Mouse (Mus musculus): ENCODE measurements around the gene Sema3g. TPM values are rescaled to one million over a fixed set of nuclear protein-coding genes. Genes with fewer than 3 reads are reported as not detected.

Gene Sema3g
- total and polyA plus RNA-seq, 2 experiments from 2014 or later = 0.90 to 12.7 TPM

DNA sequence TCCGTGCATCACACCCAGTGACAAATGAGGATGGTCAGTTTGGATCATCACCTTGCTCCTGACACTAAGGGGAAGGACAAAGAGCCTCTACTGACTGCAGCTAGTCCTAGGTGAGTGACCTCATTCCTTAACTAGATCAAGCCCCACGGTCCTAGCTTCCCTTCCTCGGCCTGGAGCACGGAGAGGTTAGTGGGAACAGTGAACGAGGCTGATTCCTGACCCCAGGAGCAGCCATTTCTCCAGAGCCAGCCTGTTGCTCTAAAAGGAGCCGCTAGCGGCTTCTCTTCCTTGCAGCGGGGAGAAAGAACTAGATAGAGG, 12.5 kb upstream of the Sema3g start:
- ATAC-seq (ENCODE audit: insufficient read depth, low read depth) = no peak
- no peaks in the 10 kb centered on the region for H3K27me3 ChIP-seq (ENCODE audit: control insufficient read depth, insufficient read depth, low read length)
- no peaks in the 10 kb centered on the region for H3K9me3 ChIP-seq (replicated peaks; ENCODE audit: control insufficient read depth, low read length)
- 5% methylated on average over 8 of the region's 8 CpGs for WGBS
- H3K4me2 ChIP-seq (ENCODE audit: low read depth, low read length) = peak overlapping the region; percentile 87
- TF ChIP-seq CTCF (IDR thresholded peaks at IDR 0.05; ENCODE audit: low read depth) = no peak
- TF ChIP-seq EP300 (IDR thresholded peaks at IDR 0.05; ENCODE audit: low read depth) = no peak
- DNase-seq (ENCODE audit: low spot score) = no peak
- H3K9ac ChIP-seq (replicated peaks; ENCODE audit: low read depth, low read length) = peak overlapping the region; percentile 90
- H3K4me1 ChIP-seq (ENCODE audit: control insufficient read depth, insufficient read depth) = peaks cover 25% of the 10 kb centered on the region
- H3K36me3 ChIP-seq (replicated peaks; ENCODE audit: control insufficient read depth, insufficient read depth, low read length) = peaks cover 47% of the 10 kb centered on the region
- H3K27ac ChIP-seq (ENCODE audit: low read depth) = peak overlapping the region; percentile 98
- peak overlapping the region; percentile 76 for H3K4me3 ChIP-seq (ENCODE audit: low read depth, low read length)

DNA sequence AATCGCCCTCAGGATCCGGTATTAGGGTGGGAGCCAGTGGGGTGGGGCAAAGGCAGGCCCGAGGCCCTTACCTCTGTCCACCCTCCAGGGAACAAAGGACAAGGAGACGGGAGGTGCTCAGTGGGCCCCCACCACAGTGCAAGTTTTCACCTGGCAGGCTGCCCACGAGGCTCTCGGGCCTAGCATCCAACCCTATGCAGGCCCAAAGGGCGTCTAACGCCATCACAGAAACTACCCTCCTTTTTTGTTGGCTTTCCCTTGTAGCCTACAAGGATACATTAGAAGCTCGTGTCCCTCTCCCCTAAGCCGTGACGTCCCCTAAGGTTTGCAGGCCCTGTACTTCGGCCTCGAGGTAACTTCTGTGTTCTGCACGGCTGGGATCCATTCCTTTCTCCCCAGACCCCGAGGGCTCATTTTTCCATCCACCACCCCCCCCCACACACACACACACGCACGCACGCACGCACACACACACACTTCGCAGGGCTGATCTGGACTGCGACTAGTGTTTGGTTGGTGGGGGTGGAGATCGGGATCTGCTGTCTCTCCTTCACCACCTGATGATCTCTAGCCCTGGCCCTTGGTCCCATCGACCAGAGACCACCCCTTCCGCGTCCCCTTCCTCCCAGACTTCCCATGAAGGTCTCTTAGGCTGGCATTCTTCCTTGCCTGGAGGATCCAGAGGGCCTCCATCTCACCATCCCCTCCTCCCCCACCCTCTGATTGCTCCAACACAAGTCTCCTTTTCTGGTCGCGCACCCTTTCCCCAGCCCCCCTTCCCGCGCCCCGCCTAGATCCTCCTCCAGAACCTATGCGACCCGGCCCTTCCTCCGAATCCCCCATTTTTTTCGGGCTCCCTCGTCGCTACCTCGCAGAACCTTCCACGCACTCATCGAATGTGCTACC, 11.8 kb upstream of the Sema3g start:
- Histone ChIP-seq H3K36me3 (replicated peaks; ENCODE audit: control insufficient read depth, insufficient read depth, low read length) (peaks cover 45% of the 10 kb centered on the region), H3K9me3 (replicated peaks; ENCODE audit: control insufficient read depth, low read length) (no peaks in the 10 kb centered on the region), H3K4me3 (ENCODE audit: low read depth, low read length) (peak overlapping the region; percentile 76), H3K4me1 (ENCODE audit: control insufficient read depth, insufficient read depth) (peaks cover 25% of the 10 kb centered on the region), H3K27me3 (ENCODE audit: control insufficient read depth, insufficient read depth, low read length) (no peaks in the 10 kb centered on the region), H3K27ac (ENCODE audit: low read depth) (peak overlapping the region; percentile 98), H3K4me2 (ENCODE audit: low read depth, low read length) (peak overlapping the region; percentile 87), H3K9ac (replicated peaks; ENCODE audit: low read depth, low read length) (peak overlapping the region; percentile 90)
- 0% methylated on average over 39 of the region's 39 CpGs for WGBS
- ATAC-seq (ENCODE audit: insufficient read depth, low read depth) (peak; percentile 2), DNase-seq (ENCODE audit: low spot score) (no peak)
- TF ChIP-seq EP300 (IDR thresholded peaks at IDR 0.05; ENCODE audit: low read depth) (no peak), CTCF (IDR thresholded peaks at IDR 0.05; ENCODE audit: low read depth) (no peak)

DNA sequence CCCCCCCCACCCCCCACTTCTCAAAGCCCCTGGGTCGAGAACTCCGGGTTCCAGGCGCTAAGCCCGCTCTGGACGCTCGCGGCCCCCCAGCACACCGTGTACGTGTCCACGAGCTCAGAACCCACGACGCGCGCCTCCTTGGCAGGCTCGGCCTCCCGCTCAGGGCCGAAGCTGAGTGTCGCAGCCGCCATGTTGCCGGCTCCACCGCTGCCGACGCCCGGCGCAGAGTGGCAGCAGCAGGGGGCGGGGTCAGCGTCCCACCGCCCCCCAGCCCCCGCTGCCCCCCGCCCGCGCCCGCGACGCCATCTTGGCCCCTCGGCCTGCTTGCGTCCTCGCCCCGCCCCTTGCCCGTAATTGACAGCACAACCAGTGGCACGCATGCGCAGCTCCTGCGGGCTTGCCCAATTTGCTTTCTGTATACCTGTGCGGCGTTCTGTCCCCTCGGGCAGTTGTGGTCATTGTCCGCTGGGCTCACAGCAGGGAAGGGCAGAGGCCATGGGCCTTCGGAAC, 11.1 kb upstream of the Sema3g start:
- ATAC-seq (ENCODE audit: insufficient read depth, low read depth) (peak; percentile 30), DNase-seq (ENCODE audit: low spot score) (peak; percentile 95)
- TF ChIP-seq EP300 (IDR thresholded peaks at IDR 0.05; ENCODE audit: low read depth) (0 out of 2 replicates have a peak, but pooled peaks have one; percentile 13), CTCF (IDR thresholded peaks at IDR 0.05; ENCODE audit: low read depth) (no peak)
- Histone ChIP-seq H3K27me3 (ENCODE audit: control insufficient read depth, insufficient read depth, low read length) (no peaks in the 10 kb centered on the region), H3K9ac (replicated peaks; ENCODE audit: low read depth, low read length) (peak overlapping the region; percentile 90), H3K4me2 (ENCODE audit: low read depth, low read length) (peak overlapping the region; percentile 87), H3K4me1 (ENCODE audit: control insufficient read depth, insufficient read depth) (peaks cover 25% of the 10 kb centered on the region), H3K36me3 (replicated peaks; ENCODE audit: control insufficient read depth, insufficient read depth, low read length) (peaks cover 43% of the 10 kb centered on the region), H3K4me3 (ENCODE audit: low read depth, low read length) (peak overlapping the region; percentile 76), H3K27ac (ENCODE audit: low read depth) (peak overlapping the region; percentile 98), H3K9me3 (replicated peaks; ENCODE audit: control insufficient read depth, low read length) (no peaks in the 10 kb centered on the region)
- under 1% methylated on average over 48 of the region's 48 CpGs for WGBS

DNA sequence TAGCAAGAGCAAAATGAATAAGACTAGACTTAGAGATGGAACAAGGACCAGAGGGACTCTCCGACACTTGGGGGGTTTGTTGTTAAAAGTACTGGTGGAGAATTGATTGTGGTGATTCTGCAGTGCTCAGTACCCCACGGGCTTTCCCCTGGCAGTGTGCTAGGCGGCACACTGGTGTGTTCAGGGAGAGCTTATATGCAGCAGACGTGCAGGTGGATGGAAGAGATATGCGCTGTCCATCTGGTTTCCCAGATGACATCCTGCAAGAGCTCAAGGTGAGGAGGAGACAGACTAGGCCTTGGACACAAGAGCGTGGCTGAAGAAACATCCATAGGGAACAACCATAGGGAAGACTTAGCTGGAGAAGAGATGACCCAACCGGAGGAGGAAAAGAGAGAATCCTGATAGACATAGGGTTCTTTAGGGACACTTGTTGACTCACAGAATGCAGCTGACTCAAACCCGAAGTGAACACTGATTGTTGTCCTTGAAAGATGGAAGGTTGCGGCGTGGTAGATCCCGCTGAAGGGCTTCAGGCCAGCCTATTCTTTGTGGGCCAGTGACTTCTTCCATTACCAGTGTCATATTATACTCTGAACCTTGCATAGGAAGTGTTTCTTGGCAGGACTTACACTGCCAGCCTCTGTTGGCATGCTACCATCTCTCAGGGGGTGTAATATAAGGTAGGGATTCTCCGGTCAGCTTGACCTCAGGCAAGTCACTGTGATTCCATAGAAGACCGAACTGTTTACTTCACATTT, 10.4 kb upstream of the Sema3g start:
- 0 out of 2 replicates have a peak, but pooled peaks have one; percentile 7 for TF ChIP-seq CTCF (IDR thresholded peaks at IDR 0.05; ENCODE audit: low read depth)
- no peak for TF ChIP-seq EP300 (IDR thresholded peaks at IDR 0.05; ENCODE audit: low read depth)
- Histone ChIP-seq H3K27me3 (ENCODE audit: control insufficient read depth, insufficient read depth, low read length) (no peaks in the 10 kb centered on the region), H3K4me3 (ENCODE audit: low read depth, low read length) (peak overlapping the region; percentile 76), H3K4me2 (ENCODE audit: low read depth, low read length) (peak overlapping the region; percentile 87), H3K9ac (replicated peaks; ENCODE audit: low read depth, low read length) (peak overlapping the region; percentile 90), H3K4me1 (ENCODE audit: control insufficient read depth, insufficient read depth) (peaks cover 28% of the 10 kb centered on the region), H3K9me3 (replicated peaks; ENCODE audit: control insufficient read depth, low read length) (no peaks in the 10 kb centered on the region), H3K27ac (ENCODE audit: low read depth) (peak overlapping the region; percentile 98), H3K36me3 (replicated peaks; ENCODE audit: control insufficient read depth, insufficient read depth, low read length) (peaks cover 43% of the 10 kb centered on the region)
- no peak for ATAC-seq (ENCODE audit: insufficient read depth, low read depth)
- DNase-seq (ENCODE audit: low spot score) = no peak
- WGBS = 55% methylated on average over 13 of the region's 13 CpGs

DNA sequence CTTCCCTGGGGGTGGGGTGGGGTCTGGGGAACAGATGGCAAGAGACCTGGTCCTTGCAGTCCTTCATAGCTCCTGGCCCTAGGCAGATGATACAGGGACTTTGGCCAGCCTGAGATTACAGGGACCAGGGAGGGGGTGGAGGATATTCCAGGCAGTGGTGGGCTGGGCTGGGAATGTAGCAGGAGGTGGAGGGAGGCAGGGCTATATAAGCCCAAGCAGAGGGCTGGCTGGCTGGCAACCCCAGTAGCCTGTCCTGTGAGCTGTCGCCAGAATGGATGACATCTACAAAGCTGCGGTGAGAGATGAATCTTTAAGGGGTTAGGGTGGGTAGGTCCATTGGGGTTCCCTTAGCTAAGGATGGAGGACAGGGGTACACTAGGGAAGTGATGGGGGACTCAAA, 9.6 kb upstream of the Sema3g start, which contains the start of gene Tnnc1:
Gene Tnnc1, plus strand, starts transcription at position 229 of the 400 bp plus-strand sequence.
- 36% methylated on average over 2 of the region's 2 CpGs for WGBS
- Histone ChIP-seq H3K9ac (replicated peaks; ENCODE audit: low read depth, low read length) (peak within 1 kb of the TSS; percentile 90), H3K4me2 (ENCODE audit: low read depth, low read length) (peak within 1 kb of the TSS; percentile 87), H3K36me3 (replicated peaks; ENCODE audit: control insufficient read depth, insufficient read depth, low read length) (peaks cover 36% of the 10 kb centered on the region), H3K27ac (ENCODE audit: low read depth) (peak within 1 kb of the TSS; percentile 98), H3K27me3 (ENCODE audit: control insufficient read depth, insufficient read depth, low read length) (no peaks in the 10 kb centered on the region), H3K9me3 (replicated peaks; ENCODE audit: control insufficient read depth, low read length) (no peaks in the 10 kb centered on the region), H3K4me3 (ENCODE audit: low read depth, low read length) (peak within 1 kb of the TSS; percentile 76), H3K4me1 (ENCODE audit: control insufficient read depth, insufficient read depth) (peaks cover 33% of the 10 kb centered on the region)
- peak; percentile 57 for ATAC-seq (ENCODE audit: insufficient read depth, low read depth)
- TF ChIP-seq CTCF (IDR thresholded peaks at IDR 0.05; ENCODE audit: low read depth) (no peak), EP300 (IDR thresholded peaks at IDR 0.05; ENCODE audit: low read depth) (no peak)
- peak; percentile 81 for DNase-seq (ENCODE audit: low spot score)

Measured in heart, postnatal 0 days (tissue).